Mouse (Mus musculus) CH12.LX (cell line): ENCODE measurements at regions not wholly inside any gene's neighbourhood (a gene's known extent, or its start where the extent isn't known, plus 50 kb on each side); places are given as distances from the start of the nearest gene placed in this dataset.

Experiments
- DNase-seq: peaks from one replicate; pipeline ENCODE4 v3.0.0-alpha.2; 2013; ENCODE audit errors: extremely low read depth
- H3K27ac ChIP-seq: 2 replicates; pipeline ENCODE4 v1.5.1; 2012; ENCODE audit warnings: low read depth, mild to moderate bottlenecking, control low read depth, moderate library complexity; ENCODE audit not compliant: insufficient read depth
- H3K27me3 ChIP-seq: replicated peaks from 2 replicates; pipeline ENCODE3; 2012; ENCODE audit warnings: inconsistent platforms
- H3K36me3 ChIP-seq, 2 experiments: replicated peaks in 1 of 2; 2 replicates each; pipeline versions ENCODE3 to v1.6.1; 2012; ENCODE audit warnings: inconsistent platforms in 1 of 2, low read length in 1 of 2, mild to moderate bottlenecking in 1 of 2, mixed read lengths in 1 of 2, moderate library complexity in 1 of 2; ENCODE audit not compliant: control insufficient read depth in 1 of 2, insufficient read depth in 1 of 2
- H3K4me1 ChIP-seq, 2 experiments: 2 replicates each; pipeline ENCODE4 v1.6.1; 2012; ENCODE audit warnings: inconsistent platforms in 1 of 2, moderate library complexity in 1 of 2; ENCODE audit not compliant: insufficient read depth in 2 of 2, control insufficient read depth in 1 of 2
- H3K4me2 ChIP-seq: 2 replicates; pipeline ENCODE4 v1.6.1; 2012; ENCODE audit warnings: low read depth, mild to moderate bottlenecking, control low read depth; ENCODE audit not compliant: poor library complexity, insufficient read depth, severe bottlenecking
- H3K4me3 ChIP-seq, 3 experiments: fragments of 150-350 bp in 1 of 3; sonication (generic) in 1 of 3; replicated peaks in 1 of 3; 2 replicates each; pipeline versions ENCODE3 to v1.5.1; 2011 to 2012; ENCODE audit warnings: low read depth in 2 of 3, low read length in 2 of 3, mild to moderate bottlenecking in 2 of 3, moderate library complexity in 2 of 3, control low read depth in 1 of 3, improper control_type of control experiment in 1 of 3, inconsistent platforms in 1 of 3, mixed read lengths in 1 of 3; ENCODE audit not compliant: poor library complexity in 1 of 3
- H3K79me2 ChIP-seq: replicated peaks from 2 replicates; pipeline ENCODE4 v1.6.1; 2012; ENCODE audit warnings: mild to moderate bottlenecking, moderate library complexity; ENCODE audit not compliant: control insufficient read depth, poor library complexity, insufficient read depth, severe bottlenecking; ENCODE audit errors: extremely low read depth
- H3K9ac ChIP-seq: 2 replicates; pipeline ENCODE4 v1.6.1; 2012; ENCODE audit warnings: low read depth, mild to moderate bottlenecking, control low read depth, moderate library complexity; ENCODE audit not compliant: insufficient read depth
- H3K9me3 ChIP-seq: replicated peaks from 2 replicates; pipeline ENCODE3; 2012; ENCODE audit warnings: low read length, inconsistent platforms, mixed read lengths
- CHD2 ChIP-seq: IDR thresholded peaks from 2 replicates; pipeline ENCODE4 v1.6.1; 2011; ENCODE audit warnings: low read length, improper control_type of control experiment
- EP300 ChIP-seq: IDR thresholded peaks from 2 replicates; pipeline ENCODE4 v1.6.1; 2011; ENCODE audit warnings: low read length, improper control_type of control experiment
- ETS1 ChIP-seq: conservative IDR thresholded peaks from 2 replicates; pipeline ENCODE4 v1.6.1; 2012; ENCODE audit warnings: low read depth, mild to moderate bottlenecking, inconsistent platforms, low read length, improper control_type of control experiment, moderate library complexity
- HCFC1 ChIP-seq: IDR thresholded peaks from 2 replicates; pipeline ENCODE4 v1.6.1; 2012; ENCODE audit warnings: low read depth, mild to moderate bottlenecking, inconsistent platforms, low read length, improper control_type of control experiment
- IRF4 ChIP-seq: IDR thresholded peaks from 2 replicates; pipeline ENCODE4 v1.6.1; 2014; ENCODE audit warnings: low read depth, mild to moderate bottlenecking, inconsistent platforms, low read length, improper control_type of control experiment
- KAT2A ChIP-seq: IDR thresholded peaks from 2 replicates; pipeline ENCODE4 v1.6.1; 2012; ENCODE audit warnings: low read length, improper control_type of control experiment, inconsistent platforms; ENCODE audit not compliant: insufficient replicate concordance
- MAFK ChIP-seq: IDR thresholded peaks from 2 replicates; pipeline ENCODE4 v1.6.1; 2011; ENCODE audit warnings: low read length, improper control_type of control experiment; ENCODE audit not compliant: insufficient replicate concordance
- MAZ ChIP-seq: IDR thresholded peaks from 2 replicates; pipeline ENCODE4 v1.6.1; 2012; ENCODE audit warnings: low read depth, mild to moderate bottlenecking, inconsistent platforms, low read length, improper control_type of control experiment, moderate library complexity
- MXI1 ChIP-seq: IDR thresholded peaks from 2 replicates; pipeline ENCODE4 v1.6.1; 2011; ENCODE audit warnings: mild to moderate bottlenecking, low read depth, low read length, improper control_type of control experiment
- NELFE ChIP-seq: IDR thresholded peaks from 2 replicates; pipeline ENCODE4 v1.6.1; 2011; ENCODE audit warnings: low read depth, low read length, improper control_type of control experiment
- NRF1 ChIP-seq: IDR thresholded peaks from 2 replicates; pipeline ENCODE4 v1.6.1; 2014; ENCODE audit warnings: low read depth, mild to moderate bottlenecking, inconsistent platforms, low read length, improper control_type of control experiment, moderate library complexity
- POLR2A ChIP-seq: IDR thresholded peaks from 2 replicates; pipeline ENCODE4 v1.6.1; 2011; ENCODE audit warnings: low read depth, mild to moderate bottlenecking, improper control_type of control experiment, low read length
- RAD21 ChIP-seq: IDR thresholded peaks from 2 replicates; pipeline ENCODE4 v1.6.1; 2011; ENCODE audit warnings: low read depth, mild to moderate bottlenecking, low read length, improper control_type of control experiment, moderate library complexity
- SIN3A ChIP-seq: IDR thresholded peaks from 2 replicates; pipeline ENCODE4 v1.6.1; 2012; ENCODE audit warnings: low read length, improper control_type of control experiment, inconsistent platforms
- SMC3 ChIP-seq: IDR thresholded peaks from 2 replicates; pipeline ENCODE4 v1.6.1; 2011; ENCODE audit warnings: low read depth, low read length, improper control_type of control experiment
- UBTF ChIP-seq: IDR thresholded peaks from 2 replicates; pipeline ENCODE4 v1.6.1; 2012; ENCODE audit warnings: low read depth, mild to moderate bottlenecking, inconsistent platforms, low read length, improper control_type of control experiment, moderate library complexity
- USF1 ChIP-seq: IDR thresholded peaks from 2 replicates; pipeline ENCODE4 v1.6.1; 2014; ENCODE audit warnings: low read depth, mild to moderate bottlenecking, inconsistent platforms, low read length, improper control_type of control experiment
- USF2 ChIP-seq: conservative IDR thresholded peaks from 2 replicates; pipeline ENCODE4 v1.6.1; 2011; ENCODE audit warnings: low read depth, low read length, improper control_type of control experiment
- ZNF384 ChIP-seq: IDR thresholded peaks from 2 replicates; pipeline ENCODE4 v1.6.1; 2012; ENCODE audit warnings: low read depth, low read length, improper control_type of control experiment, inconsistent platforms
- dilution Hi-C: fragments of 300-500 bp; cut with MboI; formaldehyde crosslinking; loops from 2 replicates; pipeline ENCODE4 v1.14.3; 2020; ENCODE audit warnings: low sequenced_read_pairs; ENCODE audit not compliant: extremely low pct_unique_long_range_greater_than_20kb, extremely low pct_ligation_motif_present
- in situ Hi-C: fragments of 300-500 bp; cut with MboI; formaldehyde crosslinking; loops from 3 replicates; pipeline ENCODE4 v1.14.3; 2019; ENCODE audit warnings: low sequenced_read_pairs, low pct_ligation_motif_present, low pct_unique_long_range_greater_than_20kb, mixed read lengths

GRCm38 (mm10) chr3:101749841-101750240 is 98.9 kb downstream of the Mab21l3 start:
- dilution Hi-C loops = no loop called here
- TF ChIP-seq MXI1 (no peak), USF1 (no peak), CHD2 (no peak), RAD21 (no peak), UBTF (no peak), EP300 (no peak), SMC3 (no peak)
- TF ChIP-seq, all 38 proteins: peak for 0

GRCm38 (mm10) chr3:101749031-101749632 is 99.6 kb downstream of the Mab21l3 start:
- no peak overlapping the region for H3K4me2 ChIP-seq
- H3K9me3 ChIP-seq = no peaks in the 10 kb centered on the region
- no peak overlapping the region for H3K27ac ChIP-seq
- no peak for DNase-seq
- dilution Hi-C loops (no loop called here), in situ Hi-C loops (no loop called here)
- H3K79me2 ChIP-seq = no peaks in the 10 kb centered on the region
- no peaks in the 10 kb centered on the region for H3K27me3 ChIP-seq
- no peak overlapping the region for H3K9ac ChIP-seq
- no peak for TF ChIP-seq ETS1
- TF ChIP-seq KAT2A = no peak
- H3K36me3 ChIP-seq = no peaks in the 10 kb centered on the region
- no peak overlapping the region for H3K4me3 ChIP-seq
- H3K4me1 ChIP-seq = no peaks in the 10 kb centered on the region

More at GRCm38 (mm10) chr3:101749841-101750240, 98.9 kb downstream of the Mab21l3 start:
- H3K9ac ChIP-seq = no peak overlapping the region
- H3K4me3 ChIP-seq = no peak overlapping the region
- H3K9me3 ChIP-seq = no peaks in the 10 kb centered on the region
- no peaks in the 10 kb centered on the region for H3K4me1 ChIP-seq
- no peaks in the 10 kb centered on the region for H3K36me3 ChIP-seq
- H3K27me3 ChIP-seq = no peaks in the 10 kb centered on the region
- in situ Hi-C loops = no loop called here
- H3K4me2 ChIP-seq = no peak overlapping the region
- no peak for DNase-seq
- H3K27ac ChIP-seq = no peak overlapping the region
- H3K79me2 ChIP-seq = no peaks in the 10 kb centered on the region

GRCm38 (mm10) chr3:101748186-101748585 is 100.6 kb downstream of the Mab21l3 start:
- Histone ChIP-seq H3K9me3 (no peaks in the 10 kb centered on the region), H3K27ac (no peak overlapping the region), H3K36me3 (no peaks in the 10 kb centered on the region), H3K9ac (no peak overlapping the region), H3K4me3 (no peak overlapping the region), H3K4me1 (no peaks in the 10 kb centered on the region), H3K79me2 (no peaks in the 10 kb centered on the region), H3K27me3 (no peaks in the 10 kb centered on the region), H3K4me2 (no peak overlapping the region)
- dilution Hi-C loops = no loop called here
- no peak for TF ChIP-seq NRF1
- TF ChIP-seq SIN3A = no peak
- no peak for TF ChIP-seq ZNF384
- no peak for TF ChIP-seq SMC3
- no peak for TF ChIP-seq MAZ
- TF ChIP-seq HCFC1 = no peak
- no peak for TF ChIP-seq NELFE
- no peak for TF ChIP-seq POLR2A
- TF ChIP-seq MAFK = no peak
- TF ChIP-seq IRF4 = no peak
- TF ChIP-seq USF2 = no peak
- in situ Hi-C loops = no loop called here
- no peak for DNase-seq
